Mouse (Mus musculus): ENCODE measurements around the gene Ush1g. TPM values are rescaled to one million over a fixed set of nuclear protein-coding genes. Genes with fewer than 3 reads are reported as not detected.
A peak's percentile ranks its signal among the peaks of the same experiment; 100 is the strongest.

The Ush1g gene
- total RNA-seq, 2 experiments from 2014 or later: 0.14 TPM; not detected in 1

DNA sequence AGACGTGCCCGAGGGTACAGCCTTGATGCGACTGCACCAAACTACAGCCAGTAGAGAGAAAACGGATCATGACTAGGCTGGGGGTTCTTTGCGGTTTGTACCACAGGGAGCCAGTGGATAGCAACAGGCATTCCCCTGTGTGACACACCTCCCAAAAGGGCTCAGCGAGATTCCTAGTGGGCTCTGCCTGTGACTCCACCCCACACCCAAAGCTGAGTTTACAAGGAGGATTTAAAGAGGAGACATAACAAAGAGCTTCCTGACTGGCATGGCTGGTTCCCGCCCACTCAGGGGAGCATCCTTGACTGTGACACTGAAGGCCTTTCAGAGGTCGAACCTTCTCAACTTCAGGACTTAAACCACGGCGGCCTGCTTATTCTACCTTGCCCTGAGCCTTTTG is 30.3 kb downstream of the Ush1g start:
- intact Hi-C loops (cut with DNase I): no loop called here

DNA sequence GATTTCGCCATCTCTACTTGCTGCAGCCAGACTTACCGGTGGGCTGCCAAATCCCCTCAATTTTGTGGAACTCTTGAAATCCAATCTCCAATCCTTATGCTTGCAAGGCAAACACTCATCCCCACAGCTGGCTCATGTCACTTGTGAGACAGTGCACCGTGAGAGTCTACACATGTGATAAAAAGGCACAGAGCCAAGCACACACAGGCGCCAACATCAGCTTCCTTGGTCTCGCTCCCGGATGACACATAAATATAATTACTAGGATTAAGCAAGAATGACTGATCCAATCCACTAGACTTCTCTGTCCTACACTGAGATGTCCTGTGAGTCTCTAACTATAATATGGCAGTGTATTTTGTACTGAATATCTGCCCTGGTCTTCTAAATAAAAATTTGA is 30.9 kb downstream of the Ush1g start:
- intact Hi-C loops (cut with DNase I): no loop called here
- DNase-seq: peak; percentile 79 to 84

More for the DNA sequence above, 30.3 kb downstream of the Ush1g start:
- no peak for DNase-seq

DNA sequence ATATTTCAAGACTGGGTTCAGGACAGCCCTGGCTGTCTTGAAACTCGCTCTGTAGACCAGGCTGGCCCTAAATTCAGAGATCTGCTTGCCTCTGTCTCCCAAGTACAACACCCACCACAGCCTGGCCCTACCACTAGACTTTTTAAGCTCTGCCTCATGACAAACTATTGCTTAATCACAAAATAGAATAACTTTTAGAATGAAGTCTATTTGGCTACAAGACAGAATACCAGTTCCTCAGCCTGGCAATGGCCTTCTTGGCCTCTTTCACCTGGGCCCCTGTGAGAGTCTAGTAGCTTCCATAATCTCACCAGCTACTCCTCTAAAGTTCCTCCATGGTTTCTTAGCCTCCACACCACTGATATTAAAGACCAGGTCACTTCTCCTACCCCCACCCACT is 31.5 kb downstream of the Ush1g start:
- intact Hi-C loops (cut with DNase I): no loop called here
- DNase-seq: no peak

DNA sequence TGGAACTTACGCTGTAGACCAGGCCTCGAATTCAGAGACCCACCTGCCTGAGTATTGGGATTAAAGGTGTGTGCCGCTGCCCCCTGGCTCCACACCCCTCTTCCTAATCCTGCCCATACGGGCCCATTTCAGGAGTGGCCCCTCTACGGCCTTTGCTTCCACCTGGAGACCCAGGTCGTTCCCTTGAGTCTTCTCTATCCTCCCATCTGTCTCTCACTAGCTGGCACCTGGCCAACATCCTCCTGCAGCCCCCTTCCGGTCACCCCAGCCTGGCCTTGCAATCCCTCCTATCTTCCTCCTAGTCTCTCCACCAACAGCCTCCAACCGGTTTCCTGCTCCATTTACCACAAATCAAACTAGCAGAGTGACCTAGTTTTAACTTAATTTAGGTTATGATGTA is 32.0 kb downstream of the Ush1g start:
- DNase-seq: no peak
- intact Hi-C loops (cut with DNase I): no loop called here

DNA sequence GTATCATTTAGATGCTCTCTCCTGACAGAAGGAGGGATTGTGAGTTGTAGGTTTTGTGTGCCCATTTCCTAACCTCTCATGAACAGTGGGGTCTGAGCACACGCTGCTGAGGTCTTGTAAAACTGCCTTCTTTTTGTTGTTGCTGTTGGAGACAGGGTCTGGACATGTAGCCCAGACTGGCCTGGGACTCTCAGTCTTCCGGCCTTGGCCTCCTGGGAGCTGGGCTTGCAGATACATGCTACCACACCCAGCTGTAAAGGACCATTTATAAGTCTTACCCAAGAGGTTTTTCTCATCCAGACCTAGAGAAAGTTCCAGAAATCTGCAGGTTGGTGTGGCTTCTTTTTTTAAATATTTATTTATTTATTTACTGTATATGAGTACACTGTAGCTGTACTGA is 33.5 kb downstream of the Ush1g start:
- intact Hi-C loops (cut with DNase I): no loop called here

DNA sequence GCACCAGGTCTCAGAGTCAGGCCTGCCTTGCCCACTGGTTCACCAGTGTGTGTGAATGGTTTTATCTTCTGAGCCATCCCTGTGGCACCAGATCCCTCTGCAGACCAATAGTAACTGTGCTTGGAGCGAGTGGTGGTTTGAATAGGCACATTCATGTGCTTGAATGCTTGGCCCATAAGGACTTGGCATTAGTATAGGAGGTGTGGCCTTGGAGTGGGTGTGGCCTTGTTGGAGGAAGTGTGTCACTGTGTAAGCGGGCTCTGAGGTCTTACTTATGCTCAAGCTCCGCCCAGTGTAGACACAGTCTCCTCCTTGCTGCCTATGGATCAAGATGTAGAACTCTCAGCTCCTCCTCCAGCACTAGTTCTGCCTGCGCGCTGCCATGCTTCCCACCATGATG is 34.5 kb downstream of the Ush1g start:
- intact Hi-C loops (cut with DNase I): no loop called here
- no peak for DNase-seq

More for the DNA sequence above, 33.5 kb downstream of the Ush1g start:
- no peak for DNase-seq

DNA sequence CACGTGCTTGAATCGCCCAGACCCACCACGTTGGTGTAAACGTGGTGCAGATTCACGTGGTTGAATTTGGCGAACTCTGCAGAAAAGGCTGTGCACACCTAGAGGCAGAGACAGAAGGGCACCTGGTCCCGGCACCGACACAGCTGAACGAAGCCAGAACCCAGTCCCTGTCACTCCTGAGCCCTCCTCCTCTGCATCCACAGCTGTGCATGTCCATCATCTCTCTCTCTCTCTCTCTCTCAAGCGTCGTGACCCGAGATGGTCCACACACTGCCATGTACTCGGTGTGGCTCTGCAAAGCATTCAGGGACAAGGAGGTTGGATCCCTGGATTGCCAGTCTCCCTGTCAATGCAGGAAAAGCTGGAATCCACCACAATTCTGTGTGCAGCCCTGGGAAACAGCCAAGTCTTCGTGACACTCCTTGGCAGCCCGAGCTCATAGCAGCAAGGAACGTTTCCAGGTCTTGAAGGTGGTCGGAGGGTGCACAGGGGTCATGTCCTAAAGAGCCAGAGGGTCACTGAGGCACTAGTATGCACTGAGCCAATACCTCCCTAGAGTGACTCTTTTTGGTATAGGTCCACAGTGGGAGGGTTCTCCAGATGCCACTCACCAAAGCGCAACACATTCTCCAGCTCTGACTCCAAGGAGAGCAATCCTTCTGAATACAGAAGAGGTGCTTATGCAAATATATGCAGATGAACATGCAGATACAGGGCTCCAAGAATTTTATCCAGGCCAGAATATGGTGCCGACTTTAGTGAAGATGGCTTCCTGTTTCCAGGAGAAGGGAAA is 35.4 kb downstream of the Ush1g start:
- DNase-seq: no peak

DNA sequence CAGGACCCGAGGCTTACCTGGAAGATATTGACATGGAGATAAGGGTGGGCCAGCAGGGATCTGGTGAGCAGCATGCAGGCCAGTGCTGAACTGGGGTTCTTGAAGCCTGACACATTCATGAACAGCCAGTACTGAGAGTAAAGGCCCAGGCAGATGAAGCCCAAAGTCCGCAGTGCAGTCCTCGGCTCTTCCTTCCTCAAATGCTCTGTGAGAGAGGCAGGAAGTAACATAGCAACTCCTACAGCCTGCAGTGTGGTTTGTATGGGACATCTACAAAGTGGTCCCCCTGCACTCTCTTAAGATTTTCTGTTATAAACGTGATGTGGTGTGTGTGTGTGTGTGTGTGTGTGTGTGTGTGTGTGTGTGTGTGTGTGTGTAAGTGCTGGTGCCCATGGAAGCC is 36.6 kb downstream of the Ush1g start:
- intact Hi-C loops (cut with DNase I): no loop called here
- no peak for DNase-seq

More for the DNA sequence above, 35.4 kb downstream of the Ush1g start:
- intact Hi-C loops (cut with DNase I): no loop called here

DNA sequence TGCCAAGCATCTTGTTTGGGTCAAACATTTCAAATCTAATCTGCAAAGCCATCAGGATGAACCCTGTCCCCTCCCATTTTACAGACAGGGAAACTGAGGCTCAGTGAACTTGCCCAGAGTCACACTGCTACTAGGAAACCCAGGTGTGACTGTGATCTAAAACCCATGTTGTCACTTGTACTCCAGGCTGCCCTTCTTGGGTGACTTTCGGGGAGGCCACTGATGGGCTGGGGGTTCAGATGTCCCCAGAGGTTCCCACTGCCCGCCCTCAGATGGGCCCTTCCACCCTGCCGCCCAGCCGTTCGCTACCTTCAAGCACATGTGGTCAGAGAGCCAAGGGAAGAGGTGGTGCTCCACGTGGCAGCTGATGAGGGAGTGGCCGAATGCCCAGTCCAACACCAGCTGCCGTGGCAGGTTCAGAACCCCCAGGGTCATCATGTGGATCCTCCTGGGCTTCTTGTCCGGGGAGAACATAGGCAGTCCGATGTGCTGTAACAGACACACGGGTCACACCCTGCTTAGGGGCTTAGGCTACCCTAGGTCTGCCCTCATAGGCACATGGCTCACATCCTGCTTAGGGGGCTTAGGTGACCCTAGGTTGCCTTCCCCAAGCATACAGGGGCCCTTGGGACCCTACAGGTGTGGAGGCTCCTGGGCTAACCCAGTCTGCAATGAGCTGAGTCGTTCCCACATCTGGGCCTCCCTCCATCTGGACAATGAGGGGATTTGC is 37.8 kb downstream of the Ush1g start:
- DNase-seq: no peak
- intact Hi-C loops (cut with DNase I): no loop called here

DNA sequence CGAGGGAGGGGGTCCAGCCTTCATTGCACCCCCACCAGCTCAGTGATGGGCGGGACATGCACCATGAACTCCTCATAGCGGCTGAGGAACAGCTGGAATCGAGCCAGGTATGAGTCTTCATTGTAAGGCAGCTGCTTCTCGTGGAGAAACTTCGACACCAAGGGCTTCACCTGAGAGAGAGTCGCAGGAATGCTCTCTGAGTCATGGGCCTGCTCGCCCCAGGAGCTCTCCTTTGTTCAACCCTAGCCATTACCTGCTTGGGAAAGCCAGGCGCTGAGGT is 38.4 kb downstream of the Ush1g start:
- no peak for DNase-seq
- intact Hi-C loops (cut with DNase I): no loop called here

DNA sequence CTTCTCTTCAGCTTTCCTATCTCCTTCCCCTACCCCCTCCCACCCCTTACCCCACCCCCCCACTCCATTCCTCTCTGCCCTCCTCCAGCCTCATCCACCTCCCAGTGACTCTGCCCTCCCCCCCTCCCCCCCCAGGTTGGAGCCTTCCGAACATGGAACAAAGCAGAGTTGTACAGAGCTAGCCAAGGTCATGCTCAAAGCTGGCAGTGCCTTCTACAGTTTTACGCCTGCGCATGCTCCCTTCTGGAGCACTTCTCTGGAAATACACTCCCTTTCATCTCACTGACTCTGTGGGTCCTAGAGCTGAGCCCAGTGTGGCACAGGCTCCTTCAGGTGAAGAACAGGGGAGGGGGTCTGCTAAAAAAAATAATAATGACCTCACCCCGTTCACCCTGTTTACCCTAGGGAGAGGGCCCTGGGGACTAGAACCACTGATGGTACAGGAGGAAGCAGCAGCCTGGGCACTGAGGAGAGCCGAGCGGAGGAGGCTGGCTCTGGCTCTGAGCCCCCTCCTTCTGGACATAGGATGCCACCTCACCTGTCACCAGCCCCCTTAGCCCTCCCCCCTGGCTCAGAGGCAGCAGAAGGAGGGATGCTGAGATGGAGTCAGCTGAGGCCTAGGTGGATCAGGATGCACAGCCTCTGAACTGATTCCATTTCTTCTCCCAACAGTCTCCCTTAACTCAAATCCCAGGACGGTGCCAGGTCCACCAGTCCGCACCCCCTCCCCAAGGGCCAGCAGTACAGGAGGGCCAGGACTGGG is 38.9 kb downstream of the Ush1g start:
- intact Hi-C loops (cut with DNase I): no loop called here
- DNase-seq: no peak

DNA sequence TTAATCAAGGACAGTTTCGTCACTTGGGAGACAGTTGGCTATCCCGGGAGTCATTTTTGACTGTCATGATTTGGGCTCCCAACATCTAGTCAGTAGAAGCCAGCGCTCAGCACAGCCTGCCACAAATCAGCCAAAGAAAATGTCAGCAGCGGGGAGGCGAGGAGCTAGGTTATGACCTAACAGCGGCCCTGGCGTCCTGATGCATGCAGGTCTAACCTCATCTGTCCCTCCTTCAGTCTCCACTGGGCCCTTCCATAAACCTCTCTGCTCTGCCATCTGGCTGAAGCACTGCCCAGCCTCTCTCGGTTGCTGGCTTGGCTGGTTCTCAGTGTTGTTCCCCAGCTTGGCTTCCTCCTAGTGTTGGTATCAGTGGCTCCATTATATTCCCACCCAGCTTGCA is 39.5 kb downstream of the Ush1g start:
- intact Hi-C loops (cut with DNase I): no loop called here

DNA sequence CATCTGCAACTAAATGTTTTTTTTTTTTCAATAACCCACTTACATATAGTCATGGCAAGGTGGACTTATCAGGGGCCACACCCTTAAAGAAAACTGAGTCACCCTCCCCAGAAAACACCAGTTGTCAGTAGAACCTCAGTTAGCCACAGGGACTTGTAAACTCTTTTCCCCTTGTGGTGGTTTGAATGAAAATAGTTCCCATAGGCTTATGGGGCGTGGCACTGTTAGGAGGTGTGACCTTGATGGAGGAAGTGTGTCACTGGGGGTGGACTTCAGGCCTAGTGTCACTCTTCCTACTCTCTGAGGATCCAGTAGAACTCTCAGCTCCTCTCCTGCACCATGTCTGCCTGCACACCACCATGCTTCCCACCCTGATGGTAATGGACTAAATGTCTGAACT is 42.1 kb downstream of the Ush1g start:
- intact Hi-C loops (cut with DNase I): no loop called here
- no peak for DNase-seq

More for the DNA sequence above, 39.5 kb downstream of the Ush1g start:
- peak; percentile 45 to 48 for DNase-seq

DNA sequence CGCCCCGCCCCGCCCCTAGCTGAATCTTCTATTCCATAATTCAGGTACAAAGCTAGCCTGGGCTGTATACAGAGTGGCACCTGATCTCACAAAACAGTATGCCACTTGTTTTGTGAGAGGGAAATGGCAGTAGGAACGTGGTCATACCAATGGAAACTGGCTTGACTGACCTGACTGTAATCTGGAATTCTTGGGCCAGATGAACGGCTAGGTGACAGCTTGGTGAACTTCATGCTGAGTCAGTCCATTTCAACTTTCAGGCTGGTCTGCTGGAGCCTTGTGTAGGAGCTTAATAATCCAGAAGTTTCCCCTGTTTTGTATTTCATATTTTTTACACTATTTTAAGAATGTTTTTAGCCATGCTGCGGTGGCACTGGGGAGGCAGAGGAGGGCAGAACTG is 43.7 kb downstream of the Ush1g start:
- DNase-seq: no peak
- intact Hi-C loops (cut with DNase I): no loop called here

DNA sequence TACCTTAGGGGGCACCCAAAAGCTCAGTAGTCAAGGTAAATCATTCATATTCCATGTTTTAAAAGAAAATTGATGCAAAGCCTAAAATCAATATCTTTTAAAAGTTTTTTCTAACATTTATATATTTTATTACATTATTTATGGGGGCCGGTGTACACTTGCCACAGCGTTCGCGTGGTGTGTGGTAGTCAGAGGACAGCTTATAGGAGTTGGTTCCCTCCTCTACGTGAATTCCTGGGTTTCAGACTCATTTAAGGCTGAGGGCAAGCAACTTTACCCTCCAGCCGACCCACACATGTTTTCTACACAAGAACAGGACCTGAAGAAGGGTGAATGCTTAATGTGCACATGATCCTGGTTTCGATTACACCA is 44.3 kb downstream of the Ush1g start:
- intact Hi-C loops (cut with DNase I): no loop called here
- no peak for DNase-seq

DNA sequence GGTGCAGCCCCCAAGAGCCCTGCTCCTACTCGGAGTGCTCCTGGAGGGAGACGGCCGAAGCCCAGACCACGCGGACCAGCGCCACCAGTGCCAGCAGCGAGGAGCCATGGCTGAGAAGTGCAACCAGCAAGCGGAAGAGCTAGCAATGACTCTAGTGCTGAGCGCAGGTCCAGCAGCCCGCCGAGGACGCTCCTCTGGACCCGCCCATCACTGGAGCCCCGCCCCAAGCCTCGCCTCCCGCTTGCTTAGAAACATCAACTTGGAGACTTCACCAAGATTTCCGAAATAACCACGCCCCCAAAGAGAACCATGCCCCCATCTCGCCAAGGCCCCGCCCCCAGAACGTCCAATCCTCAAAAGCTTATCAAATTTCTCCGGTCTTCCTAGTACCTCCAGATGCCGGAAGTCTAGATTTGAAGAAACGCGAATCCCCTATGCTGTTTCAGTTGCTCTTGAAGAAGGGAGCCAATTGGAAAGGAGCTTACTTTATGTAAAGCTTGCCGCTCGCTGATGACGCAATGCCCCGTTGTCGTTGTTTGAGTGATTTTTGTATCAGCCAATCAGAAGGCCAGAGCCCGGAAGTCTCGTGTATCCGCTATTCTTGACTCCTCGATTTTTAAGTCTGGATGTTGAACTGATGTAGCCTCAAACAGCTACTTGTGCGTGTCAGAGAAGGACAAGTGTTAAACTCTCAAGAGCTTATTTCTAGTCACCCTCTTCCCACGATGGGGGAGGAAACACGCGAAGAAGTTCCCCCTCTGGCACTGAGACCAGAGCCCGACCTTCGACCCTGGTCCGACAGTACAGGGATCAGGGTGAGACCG is 44.8 kb downstream of the Ush1g start, which contains the start of gene Fdxr:
TSS of gene Fdxr (minus strand) at position 271 of the 824 bp plus-strand sequence.
- peak; percentile 96 to 98 for DNase-seq
- intact Hi-C loops (cut with DNase I): no loop called here

DNA sequence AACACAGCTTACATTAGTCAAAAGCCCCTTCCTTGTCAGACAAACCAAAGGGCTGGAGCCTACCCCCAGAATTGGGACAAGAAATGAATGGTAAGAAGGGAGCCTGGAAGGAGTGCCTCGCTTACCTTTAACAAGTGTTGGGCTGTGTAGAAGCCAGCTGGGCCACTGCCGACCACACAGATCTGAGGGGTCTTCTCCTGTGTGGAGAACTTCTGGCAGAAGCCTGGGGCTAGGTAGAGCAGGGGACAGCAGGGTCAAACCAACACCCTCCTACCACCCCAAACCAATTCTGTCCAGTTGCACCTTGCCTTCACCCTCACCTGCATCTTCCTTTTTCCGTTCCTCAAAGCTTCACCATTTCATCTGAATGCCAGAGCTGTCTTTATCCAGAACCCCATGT is 45.9 kb downstream of the Ush1g start:
- intact Hi-C loops (cut with DNase I): no loop called here

DNA sequence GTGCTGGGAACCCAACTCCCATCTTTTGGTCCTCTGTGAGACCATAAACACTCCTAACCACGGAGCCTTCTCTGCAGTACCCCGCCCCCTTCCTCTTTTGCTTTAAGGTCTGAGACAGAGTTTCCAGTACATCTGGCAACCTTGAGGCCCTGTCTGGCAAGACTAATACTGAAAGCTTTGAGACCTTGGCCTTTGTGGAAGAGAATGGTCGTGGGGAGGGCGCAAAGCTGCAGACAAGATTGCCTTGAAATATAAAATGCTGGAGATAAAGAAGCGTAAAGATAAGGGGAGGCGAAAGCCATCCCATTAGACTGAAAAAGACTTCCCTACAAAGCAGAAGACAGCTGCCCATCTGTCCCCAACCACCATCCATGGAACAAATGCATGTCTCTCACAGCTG is 46.3 kb downstream of the Ush1g start:
- intact Hi-C loops (cut with DNase I): no loop called here
- DNase-seq: no peak

More for the DNA sequence above, 45.9 kb downstream of the Ush1g start:
- no peak for DNase-seq

DNA sequence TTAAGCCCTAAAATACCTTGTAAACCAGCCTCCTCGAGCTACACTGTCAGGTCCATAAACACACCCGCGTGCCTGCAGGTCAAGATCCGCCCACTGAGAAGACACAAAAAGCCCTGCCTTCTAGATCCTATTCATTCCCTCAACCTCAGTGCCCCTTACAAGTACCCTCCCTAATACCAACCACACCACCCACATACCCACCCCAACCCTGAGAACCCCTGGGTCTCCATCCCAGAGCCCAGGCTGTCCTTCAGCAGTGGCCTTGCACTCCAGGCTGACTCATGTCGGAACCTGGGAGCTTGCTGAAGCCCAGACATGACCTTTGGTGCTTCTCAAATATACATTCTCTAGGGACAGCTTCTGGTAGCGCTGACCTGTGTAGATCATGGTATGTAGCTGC is 47.1 kb downstream of the Ush1g start:
- intact Hi-C loops (cut with DNase I): loop anchor here (5.0 kb wide), 1 partner anchor 42 kb away; no protein-coding TSS in a partner anchor

DNA sequence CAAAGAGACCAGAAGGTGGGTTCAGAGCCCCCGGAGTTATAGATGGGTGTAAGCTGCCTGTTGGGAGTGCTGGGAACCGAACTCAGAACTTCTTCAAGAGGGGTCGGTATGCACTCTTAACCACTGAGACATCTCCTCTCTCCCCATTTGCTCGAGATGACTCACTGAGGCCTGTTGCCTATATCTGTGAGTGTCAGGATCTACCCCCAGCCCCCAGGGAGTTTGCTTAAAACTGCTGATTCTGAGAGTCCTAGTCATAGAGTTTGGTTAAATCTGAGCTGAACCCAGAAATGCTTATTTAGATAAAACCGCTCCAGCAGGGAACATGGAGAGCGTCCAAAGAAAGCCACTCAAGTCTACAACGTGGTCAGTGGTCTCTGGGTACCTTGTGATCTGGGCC is 47.7 kb downstream of the Ush1g start:
- DNase-seq: no peak
- intact Hi-C loops (cut with DNase I): loop anchor here (5.0 kb wide), 1 partner anchor 42 kb away; no protein-coding TSS in a partner anchor

More for the DNA sequence above, 47.1 kb downstream of the Ush1g start:
- DNase-seq: no peak

All from heart, postnatal 14 days (tissue).